16 mouse cellular contexts compared by ENCODE assay signal in the genomic region with DNA sequence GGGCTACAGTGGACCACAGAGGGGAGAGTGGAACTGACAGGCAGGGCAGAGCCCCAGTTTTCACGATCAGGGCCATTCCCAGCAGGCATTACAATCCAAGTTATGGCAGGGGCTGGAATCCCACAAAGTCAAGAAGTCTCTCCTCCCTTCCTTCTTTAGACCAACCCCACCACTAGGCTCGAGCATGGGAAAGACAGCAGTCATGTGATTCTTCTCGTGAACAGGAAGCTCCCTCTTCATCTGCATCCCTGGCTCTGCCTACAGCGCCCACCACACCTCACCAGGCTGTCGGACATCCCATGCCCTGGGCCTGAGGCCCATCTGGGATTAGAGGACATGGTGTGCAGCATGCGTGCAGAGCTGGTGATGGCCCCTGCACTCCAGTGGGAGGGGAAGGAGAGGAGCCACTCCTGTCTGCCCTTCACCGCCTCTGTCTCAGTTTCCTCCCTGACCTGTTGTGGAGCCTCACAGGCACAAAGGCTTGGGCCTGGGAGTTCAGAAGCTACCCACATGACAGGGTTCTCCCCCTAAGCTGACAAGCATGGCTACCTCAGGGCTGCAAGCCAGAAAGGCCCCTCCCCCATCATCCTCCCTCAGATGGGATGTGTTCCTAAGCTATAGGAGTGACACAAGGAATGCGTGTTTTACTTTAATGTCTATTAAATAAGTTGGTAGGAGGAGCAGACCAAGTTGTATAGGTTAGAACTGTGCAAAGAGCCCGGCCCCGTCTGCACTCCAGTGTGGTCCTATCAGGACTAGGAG. TPM values are rescaled to one million over a fixed set of nuclear protein-coding genes. Genes with fewer than 3 reads are reported as not detected.
DNase-seq lines count a peak whose midpoint lies in the region; ATAC-seq and TF ChIP-seq lines count a peak whose summit lies in the region.
"Had no signal": no experiment of that assay in that cellular context is flagged by ENCODE, and none has a peak within 500 bp of the region (broad histone marks: within the 10 kb centered on the region; RNA-seq: fewer than 3 reads in every experiment).

No protein-coding gene starts in this region.

- TF ChIP-seq CTCF in left cerebral cortex, adult 2 months (IDR thresholded peaks at IDR 0.05) = no peak

- DNase-seq in heart, adult 11 months = peak; percentile 94
- DNase-seq in liver (no peak), ES-CJ7 (ENCODE audit: low read depth, low spot score) (peak; percentile 50)
- no peak for DNase-seq in limb, embryonic 10.5 days (ENCODE audit: low spot score)
- DNase-seq in left cerebral cortex, adult 2 months (ENCODE audit: extremely low spot score in 1 of 2, low spot score in 2 of 2) = no peak
- DNase-seq in thymus, postnatal 25 days = no peak
- DNase-seq: cerebellum, adult 8-10 months; gastrocnemius, postnatal 14 days; retina, postnatal 1 day; thymus, postnatal 4 days had no signal

- no peak overlapping the region for H3K4me2 ChIP-seq in heart, embryonic 11.5 days
- no peak overlapping the region for H3K4me2 ChIP-seq in liver, embryonic 12.5 days
- H3K4me2 ChIP-seq: forebrain, embryonic 15.5 days; hindbrain, embryonic 12.5 days had no signal

- peaks cover 7% of the 10 kb centered on the region; the same call in 1 of the 2 replicates for H3K36me3 ChIP-seq in heart, embryonic 11.5 days (ENCODE audit: control insufficient read depth, insufficient read depth, low read length)
- H3K36me3 ChIP-seq in liver, embryonic 12.5 days = peaks cover 54% of the 10 kb centered on the region
- H3K36me3 ChIP-seq in limb, embryonic 10.5 days = peaks cover 35% of the 10 kb centered on the region

- no peak overlapping the region for H3K9ac ChIP-seq in heart, embryonic 11.5 days (ENCODE audit: low read depth, low read length)
- H3K9ac ChIP-seq in liver, embryonic 12.5 days = no peak overlapping the region
- H3K9ac ChIP-seq: forebrain, embryonic 15.5 days; hindbrain, embryonic 12.5 days had no signal

- no peak overlapping the region for H3K4me3 ChIP-seq in heart, embryonic 11.5 days (ENCODE audit: low read depth, low read length)
- H3K4me3 ChIP-seq in liver, embryonic 12.5 days = no peak overlapping the region
- 0 out of 2 replicates have a peak overlapping the region, but pooled peaks have one; percentile 0 for H3K4me3 ChIP-seq in limb, embryonic 10.5 days
- H3K4me3 ChIP-seq in left cerebral cortex, adult 2 months = no peak overlapping the region
- H3K4me3 ChIP-seq: forebrain, embryonic 15.5 days; hindbrain, embryonic 12.5 days; layer of hippocampus, adult 2 months had no signal

- H3K9me3 ChIP-seq in heart, embryonic 11.5 days (replicated peaks; ENCODE audit: control insufficient read depth, low read length) = no peaks in the 10 kb centered on the region
- H3K9me3 ChIP-seq in liver, embryonic 12.5 days (replicated peaks) = no peaks in the 10 kb centered on the region
- H3K9me3 ChIP-seq in limb, embryonic 10.5 days (replicated peaks) = no peaks in the 10 kb centered on the region
- H3K9me3 ChIP-seq: embryonic facial prominence, embryonic 13.5 days; forebrain, embryonic 15.5 days; hindbrain, embryonic 12.5 days had no signal

- ATAC-seq in heart, embryonic 11.5 days (replicated peaks; ENCODE audit: insufficient number of reproducible peaks, low FRiP score, low TSS enrichment) = no peak
- ATAC-seq in liver, embryonic 12.5 days = no peak
- ATAC-seq: forebrain, embryonic 15.5 days had no signal

- intact Hi-C loops in left cerebral cortex, adult 2 months (cut with DNase I) = no loop called here

- WGBS in heart, embryonic 11.5 days (ENCODE audit: insufficient replicate concordance) = 83% methylated on average over 10 of the region's 10 CpGs
- WGBS in liver, embryonic 12.5 days (ENCODE audit: insufficient replicate concordance) = 73% methylated on average over 10 of the region's 10 CpGs
- WGBS in limb, embryonic 10.5 days = 92% methylated on average over 10 of the region's 10 CpGs

- H3K27ac ChIP-seq in heart, embryonic 11.5 days (ENCODE audit: low read depth, low read length) = no peak overlapping the region
- H3K27ac ChIP-seq in liver, embryonic 12.5 days = 0 out of 2 replicates have a peak overlapping the region, but pooled peaks have one; percentile 96
- H3K27ac ChIP-seq in limb, embryonic 10.5 days = no peak overlapping the region
- H3K27ac ChIP-seq in left cerebral cortex, adult 2 months = no peak overlapping the region
- H3K27ac ChIP-seq: embryonic facial prominence, embryonic 13.5 days; forebrain, embryonic 15.5 days; hindbrain, embryonic 12.5 days had no signal

- H3K4me1 ChIP-seq in heart, embryonic 11.5 days (ENCODE audit: control insufficient read depth, insufficient read depth, low read length) = peaks cover 18% of the 10 kb centered on the region
- peaks cover 42% of the 10 kb centered on the region for H3K4me1 ChIP-seq in liver, embryonic 12.5 days
- peaks cover 24% of the 10 kb centered on the region for H3K4me1 ChIP-seq in limb, embryonic 10.5 days

- H3K27me3 ChIP-seq in heart, embryonic 11.5 days (ENCODE audit: control insufficient read depth, insufficient read depth, low read length) = no peaks in the 10 kb centered on the region
- H3K27me3 ChIP-seq in liver, embryonic 12.5 days (replicated peaks) = no peaks in the 10 kb centered on the region
- H3K27me3 ChIP-seq in limb, embryonic 10.5 days (ENCODE audit: low read depth, poor library complexity, severe bottlenecking) = no peaks in the 10 kb centered on the region
- H3K27me3 ChIP-seq: embryonic facial prominence, embryonic 13.5 days; forebrain, embryonic 15.5 days had no signal

RNA-seq across cellular contexts. Expression of gene Mif4gd, which starts 1.8 kb away (rescaled TPM):
- polyA plus RNA-seq in heart, embryonic 11.5 days (2014; fragmentation: Nextera tagmentation; extraction: Ambion mirVana) = 22.7 TPM in 2 replicates
- polyA plus RNA-seq in liver, embryonic 12.5 days (2016; fragmentation: Nextera tagmentation; extraction: Ambion mirVana) = 26.6 and 27.1 TPM in 2 replicates
- polyA plus RNA-seq in limb, embryonic 10.5 days (2016; fragmentation: Nextera tagmentation; extraction: Ambion mirVana) = 16.2 and 18.2 TPM in 2 replicates
- total RNA-seq in left cerebral cortex, adult 2 months (2021) = 10 to 100 TPM; 15.6 to 16.0 TPM

RNA-seq across cellular contexts. Expression of gene Gga3, which starts 10.7 kb away (rescaled TPM):
- polyA plus RNA-seq in heart, embryonic 11.5 days (2014; fragmentation: Nextera tagmentation; extraction: Ambion mirVana) = 17.9 and 21.0 TPM in 2 replicates
- 14.0 and 14.7 TPM in 2 replicates for polyA plus RNA-seq in liver, embryonic 12.5 days (2016; fragmentation: Nextera tagmentation; extraction: Ambion mirVana)
- 30.8 and 34.9 TPM in 2 replicates for polyA plus RNA-seq in limb, embryonic 10.5 days (2016; fragmentation: Nextera tagmentation; extraction: Ambion mirVana)
- 10 to 100 TPM; 83.9 to 95.1 TPM for total RNA-seq in left cerebral cortex, adult 2 months (2021)

RNA-seq across cellular contexts. Expression of gene Mrps7, which starts 10.8 kb away (rescaled TPM):
- 97.7 and 104 TPM in 2 replicates for polyA plus RNA-seq in heart, embryonic 11.5 days (2014; fragmentation: Nextera tagmentation; extraction: Ambion mirVana)
- polyA plus RNA-seq in liver, embryonic 12.5 days (2016; fragmentation: Nextera tagmentation; extraction: Ambion mirVana) = 83.1 and 87.3 TPM in 2 replicates
- polyA plus RNA-seq in limb, embryonic 10.5 days (2016; fragmentation: Nextera tagmentation; extraction: Ambion mirVana) = 108 and 120 TPM in 2 replicates
- total RNA-seq in left cerebral cortex, adult 2 months (2021) = 10 to 100 TPM; 51.5 to 51.7 TPM

RNA-seq across cellular contexts. Expression of gene Slc25a19, which starts 13.6 kb away (rescaled TPM):
- 35.6 and 35.7 TPM in 2 replicates for polyA plus RNA-seq in heart, embryonic 11.5 days (2014; fragmentation: Nextera tagmentation; extraction: Ambion mirVana)
- 15.7 and 17.2 TPM in 2 replicates for polyA plus RNA-seq in liver, embryonic 12.5 days (2016; fragmentation: Nextera tagmentation; extraction: Ambion mirVana)
- 27.2 and 27.8 TPM in 2 replicates for polyA plus RNA-seq in limb, embryonic 10.5 days (2016; fragmentation: Nextera tagmentation; extraction: Ambion mirVana)
- 10 to 100 TPM; 57.2 to 59.5 TPM for total RNA-seq in left cerebral cortex, adult 2 months (2021)

RNA-seq across cellular contexts. Expression of gene Nup85, which starts 50.3 kb away (rescaled TPM):
- polyA plus RNA-seq in heart, embryonic 11.5 days (2014; fragmentation: Nextera tagmentation; extraction: Ambion mirVana) = 131 and 133 TPM in 2 replicates
- polyA plus RNA-seq in liver, embryonic 12.5 days (2016; fragmentation: Nextera tagmentation; extraction: Ambion mirVana) = 202 and 216 TPM in 2 replicates
- 257 and 275 TPM in 2 replicates for polyA plus RNA-seq in limb, embryonic 10.5 days (2016; fragmentation: Nextera tagmentation; extraction: Ambion mirVana)
- total RNA-seq in left cerebral cortex, adult 2 months (2021) = 10 to 100 TPM; 48.3 to 52.7 TPM

Comparison
In these comparisons a context has a peak if more than half of its experiments do, and no peak if none do; other contexts are left out.
1. DNase-seq: peak in heart, adult 11 months (single experiment) and ES-CJ7 (single experiment); none in liver (single experiment), limb, embryonic 10.5 days (single experiment), left cerebral cortex, adult 2 months (0 of 2) and thymus, postnatal 25 days (single experiment).